Mouse (Mus musculus) heart, embryonic 11.5 days (tissue): ENCODE measurements around the gene Fxn. TPM values are rescaled to one million over a fixed set of nuclear protein-coding genes. Genes with fewer than 3 reads are reported as not detected.

ENCODE experiments used
- ATAC-seq: fragments of 200-750 bp; cut with Nextera tagmentation; replicated peaks from 2 replicates; pipeline ENCODE4 v1.8.0; 2017; ENCODE audit warnings: moderate library complexity; ENCODE audit not compliant: insufficient number of reproducible peaks, low FRiP score, low TSS enrichment
- H3K27ac ChIP-seq: fragments of 300-500 bp; sonication (generic); 2 replicates; pipeline ENCODE4 v1.5.1; 2014; ENCODE audit warnings: mild to moderate bottlenecking, low read depth, low read length
- H3K27me3 ChIP-seq: fragments of 300-500 bp; sonication (generic); 2 replicates; pipeline ENCODE4 v1.6.1; 2014; ENCODE audit warnings: mild to moderate bottlenecking, low read length, mixed read lengths; ENCODE audit not compliant: control insufficient read depth, insufficient read depth
- H3K36me3 ChIP-seq: fragments of 300-500 bp; sonication (generic); 2 replicates; pipeline ENCODE4 v1.6.1; 2014; ENCODE audit warnings: mild to moderate bottlenecking, low read length, moderate library complexity, mixed read lengths; ENCODE audit not compliant: control insufficient read depth, insufficient read depth
- H3K4me1 ChIP-seq: fragments of 300-500 bp; sonication (generic); 2 replicates; pipeline ENCODE4 v1.6.1; 2014; ENCODE audit warnings: low read length; ENCODE audit not compliant: control insufficient read depth, insufficient read depth
- H3K4me2 ChIP-seq: fragments of 300-500 bp; sonication (generic); 2 replicates; pipeline ENCODE4 v1.6.1; 2014; ENCODE audit warnings: mild to moderate bottlenecking, moderate library complexity
- H3K4me3 ChIP-seq: fragments of 300-500 bp; sonication (generic); 2 replicates; pipeline ENCODE4 v1.5.1; 2014; ENCODE audit warnings: low read depth, low read length
- H3K9ac ChIP-seq: fragments of 300-500 bp; sonication (generic); 2 replicates; pipeline ENCODE4 v1.6.1; 2014; ENCODE audit warnings: mild to moderate bottlenecking, low read depth, low read length, moderate library complexity
- H3K9me3 ChIP-seq: fragments of 300-500 bp; sonication (generic); replicated peaks from 2 replicates; pipeline ENCODE4 v1.6.1; 2016; ENCODE audit warnings: low read length; ENCODE audit not compliant: control insufficient read depth
- WGBS: fragments of 180-500 bp; shearing (Covaris S2); extraction: QIAGEN DNeasy Blood & Tissue Kit; methylation state at CpG from one replicate; pipeline ENCODE4 v1.1.7; 2014; ENCODE audit not compliant: insufficient replicate concordance; 5-methylcytosine and 5-hydroxymethylcytosine counted together
- polyA plus RNA-seq: library from polyadenylated mRNA; unstranded; fragments of >200 nt; fragmentation: Nextera tagmentation; extraction: Ambion mirVana; gene quantifications from 2 replicates; pipeline ENCODE4 v1.2.1, GENCODE M21; 2014

The Fxn gene
- polyA plus RNA-seq, 1 experiment from 2014 or later: 60.3 TPM

DNA sequence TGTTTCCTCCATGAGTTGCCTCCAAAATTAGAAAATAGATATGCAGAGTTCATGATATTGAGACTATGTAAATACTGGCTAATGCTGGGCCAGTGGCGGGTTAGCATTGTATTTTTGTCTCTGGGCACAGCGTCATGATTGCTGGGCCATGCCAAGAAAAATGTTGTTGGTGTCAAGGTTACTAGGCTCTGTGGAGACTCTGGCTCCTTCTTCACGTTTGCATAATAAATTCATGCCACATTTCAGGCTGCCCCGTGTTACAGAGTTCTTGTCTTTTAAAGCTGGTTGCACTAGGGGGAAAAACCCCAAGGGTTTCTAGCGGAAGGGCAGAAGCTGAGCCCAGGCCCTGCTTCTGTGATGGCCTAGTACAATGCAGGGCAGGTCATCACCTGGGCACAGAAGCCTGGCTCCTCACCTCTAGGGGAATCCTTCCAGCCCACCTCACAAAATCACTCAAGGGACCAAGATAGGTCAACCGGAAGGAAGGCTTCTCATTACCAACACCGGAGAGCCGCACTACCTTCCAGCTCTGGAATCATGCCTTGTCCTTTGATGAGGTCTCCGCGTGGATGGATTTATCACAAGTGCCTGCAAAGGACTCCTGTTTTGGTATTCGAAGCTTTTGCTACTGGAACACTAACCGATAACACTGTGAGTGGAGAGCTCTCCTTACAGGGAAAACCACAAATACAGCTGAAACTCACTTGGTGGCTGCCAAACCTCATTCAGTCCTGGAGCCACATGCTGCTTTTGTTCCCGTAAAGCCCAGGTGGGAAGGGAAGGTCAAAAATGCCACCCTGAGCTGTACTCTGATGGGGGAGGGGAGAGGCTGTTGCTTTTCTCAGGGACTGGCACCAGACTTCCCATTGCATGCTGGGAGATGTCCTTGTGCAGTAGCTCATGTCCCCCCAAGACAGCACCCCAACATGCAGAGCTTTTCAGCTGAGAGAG, 27.1 kb upstream of the Fxn start:
- peak; percentile 29 for ATAC-seq
- peak overlapping the region; percentile 15 for H3K4me2 ChIP-seq
- peak overlapping the region; percentile 87 for H3K27ac ChIP-seq
- H3K27me3 ChIP-seq: no peaks in the 10 kb centered on the region
- no peak overlapping the region for H3K9ac ChIP-seq
- H3K9me3 ChIP-seq: no peaks in the 10 kb centered on the region
- H3K36me3 ChIP-seq: no peaks in the 10 kb centered on the region
- WGBS: 43% methylated on average over 13 of the region's 13 CpGs
- H3K4me3 ChIP-seq: no peak overlapping the region
- H3K4me1 ChIP-seq: peaks cover 14% of the 10 kb centered on the region; the same call in 1 of the 2 replicates

GRCm38 (mm10) chr19:24306351-24306750, 25.9 kb upstream of the Fxn start:
- no peak overlapping the region for H3K4me2 ChIP-seq
- no peaks in the 10 kb centered on the region for H3K36me3 ChIP-seq
- no peak overlapping the region for H3K4me3 ChIP-seq
- 90% methylated on average over 5 of the region's 5 CpGs for WGBS
- ATAC-seq: no peak
- H3K27me3 ChIP-seq: no peaks in the 10 kb centered on the region
- H3K27ac ChIP-seq: no peak overlapping the region
- H3K9me3 ChIP-seq: no peaks in the 10 kb centered on the region
- H3K4me1 ChIP-seq: peaks cover 21% of the 10 kb centered on the region; the same call in 1 of the 2 replicates
- no peak overlapping the region for H3K9ac ChIP-seq

DNA sequence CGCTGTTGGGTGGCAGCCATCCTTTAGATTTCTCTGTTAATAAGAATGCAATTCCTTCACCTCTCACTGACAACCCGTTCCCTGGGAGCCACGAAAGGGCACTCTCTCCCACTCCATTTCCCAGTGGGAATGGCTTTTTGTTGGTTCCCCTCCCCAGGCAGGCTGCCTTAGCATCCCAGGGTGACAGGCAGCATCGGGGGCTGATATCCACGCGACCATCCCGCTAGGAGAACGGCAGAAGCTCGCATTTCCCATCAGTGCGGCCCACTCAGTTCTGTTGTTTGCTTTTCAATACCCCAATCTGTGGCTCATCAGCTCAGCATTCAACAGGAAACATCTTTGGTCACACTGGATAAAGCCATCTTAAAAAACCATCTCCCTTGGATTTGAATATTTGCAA, 21.8 kb upstream of the Fxn start:
- no peak for ATAC-seq
- Histone ChIP-seq H3K27me3 (no peaks in the 10 kb centered on the region), H3K9me3 (no peaks in the 10 kb centered on the region), H3K4me2 (no peak overlapping the region), H3K4me3 (no peak overlapping the region), H3K9ac (no peak overlapping the region), H3K36me3 (no peaks in the 10 kb centered on the region), H3K4me1 (peaks cover 12% of the 10 kb centered on the region; the same call in 1 of the 2 replicates), H3K27ac (no peak overlapping the region)
- WGBS: 47% methylated on average over 10 of the region's 10 CpGs

DNA sequence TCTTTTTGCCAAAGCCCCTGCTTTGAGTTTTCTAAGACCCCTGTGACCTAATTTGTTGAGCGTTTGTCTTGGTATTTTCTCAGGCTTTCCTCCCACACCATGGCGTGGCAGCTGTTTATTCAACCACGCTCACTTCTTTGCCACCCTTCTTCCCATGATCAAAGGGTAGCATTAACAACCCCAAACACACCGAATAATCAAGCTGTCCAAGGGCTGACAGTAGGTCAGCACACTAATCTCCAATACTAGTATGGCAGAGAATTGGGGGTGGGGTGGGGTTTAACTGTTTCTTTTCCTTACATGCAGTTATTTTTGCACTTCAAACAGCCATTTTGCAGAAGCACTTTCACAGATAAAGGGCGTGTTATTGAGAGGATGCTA, 21.4 kb upstream of the Fxn start:
- Histone ChIP-seq H3K4me3 (no peak overlapping the region), H3K27me3 (no peaks in the 10 kb centered on the region), H3K27ac (no peak overlapping the region), H3K4me1 (peaks cover 11% of the 10 kb centered on the region; the same call in 1 of the 2 replicates), H3K9ac (no peak overlapping the region), H3K9me3 (no peaks in the 10 kb centered on the region), H3K36me3 (no peaks in the 10 kb centered on the region), H3K4me2 (peak overlapping the region; percentile 63)
- 25% methylated on average over 5 of the region's 5 CpGs for WGBS
- no peak for ATAC-seq

DNA sequence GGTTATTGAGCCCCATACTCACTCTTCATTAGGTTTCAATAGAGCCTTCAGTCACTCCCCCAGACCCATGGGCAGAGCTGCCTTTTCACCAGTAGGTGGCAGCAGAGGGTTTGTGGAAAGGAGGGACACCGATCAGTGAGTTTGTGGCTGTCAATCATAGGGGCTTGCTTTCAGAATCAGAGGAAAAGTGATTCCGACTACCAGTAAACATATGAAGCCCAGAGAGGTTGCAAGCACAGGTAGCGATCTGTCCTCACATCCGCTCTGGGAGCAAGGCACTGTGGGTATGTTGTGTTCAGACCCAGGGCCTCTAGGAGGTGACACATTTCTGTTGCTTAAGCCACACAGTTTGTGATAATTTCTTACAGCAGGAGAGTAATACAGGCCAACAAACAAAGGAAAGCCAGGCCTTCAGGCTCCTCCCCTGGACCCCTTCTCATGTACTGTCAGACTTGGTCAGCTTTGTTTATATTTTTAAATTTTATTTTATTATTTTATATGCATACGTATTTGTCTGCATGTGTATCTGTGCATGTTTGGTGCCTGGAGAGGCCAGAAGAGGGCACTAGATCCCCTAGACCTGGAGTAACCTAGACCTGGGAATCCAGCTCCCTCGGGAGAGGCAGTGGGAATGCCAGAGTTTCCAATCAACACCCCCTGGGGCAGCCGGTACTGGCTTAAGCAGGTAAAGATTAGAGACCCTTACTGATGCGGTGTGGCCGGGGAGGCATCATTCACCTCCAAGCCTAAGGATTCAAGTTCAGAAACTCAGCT, 20.8 kb upstream of the Fxn start:
- ATAC-seq: peak; percentile 72
- no peaks in the 10 kb centered on the region for H3K36me3 ChIP-seq
- WGBS: 3% methylated on average over 9 of the region's 9 CpGs
- peaks cover 11% of the 10 kb centered on the region; the same call in 1 of the 2 replicates for H3K4me1 ChIP-seq
- H3K27me3 ChIP-seq: no peaks in the 10 kb centered on the region
- H3K4me2 ChIP-seq: peak overlapping the region; percentile 63
- H3K27ac ChIP-seq: no peak overlapping the region
- H3K9ac ChIP-seq: peak overlapping the region; percentile 61; the same call in 1 of the 2 replicates
- H3K9me3 ChIP-seq: no peaks in the 10 kb centered on the region
- H3K4me3 ChIP-seq: peak overlapping the region; percentile 36

GRCm38 (mm10) chr19:24293537-24293936, 13.1 kb upstream of the Fxn start:
- H3K9me3 ChIP-seq: no peaks in the 10 kb centered on the region
- no peak overlapping the region for H3K4me2 ChIP-seq
- H3K4me3 ChIP-seq: no peak overlapping the region
- H3K9ac ChIP-seq: no peak overlapping the region
- WGBS: 75% methylated on average over 5 of the region's 5 CpGs
- no peaks in the 10 kb centered on the region for H3K27me3 ChIP-seq
- ATAC-seq: no peak
- no peak overlapping the region for H3K27ac ChIP-seq
- H3K36me3 ChIP-seq: no peaks in the 10 kb centered on the region
- no peaks in the 10 kb centered on the region for H3K4me1 ChIP-seq

DNA sequence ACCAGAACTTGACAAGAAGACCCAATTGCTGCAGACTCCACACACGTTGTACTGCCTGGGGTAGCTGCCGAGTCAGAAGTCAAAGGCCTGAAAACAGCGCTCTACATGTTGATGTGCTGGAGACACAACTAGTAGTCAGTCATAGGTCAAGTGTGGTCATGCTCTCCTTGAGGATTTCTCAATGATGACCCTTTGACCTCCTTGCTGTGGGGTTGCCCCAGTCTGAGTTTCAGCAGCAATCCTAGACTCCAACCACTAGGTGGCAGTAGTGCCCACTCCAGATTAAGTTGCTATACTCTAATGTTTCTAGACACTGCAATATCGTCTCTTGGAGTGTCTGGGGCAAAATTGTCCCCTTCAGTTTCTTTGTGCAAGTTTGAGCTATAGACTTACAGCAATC, 3.8 kb upstream of the Fxn start:
- H3K4me1 ChIP-seq: peaks cover 4% of the 10 kb centered on the region; the same call in 1 of the 2 replicates
- H3K27me3 ChIP-seq: no peaks in the 10 kb centered on the region
- no peak overlapping the region for H3K4me2 ChIP-seq
- H3K9me3 ChIP-seq: no peaks in the 10 kb centered on the region
- ATAC-seq: no peak
- H3K4me3 ChIP-seq: no peak overlapping the region
- H3K27ac ChIP-seq: no peak overlapping the region
- H3K36me3 ChIP-seq: no peaks in the 10 kb centered on the region
- 53% methylated on average over 4 of the region's 4 CpGs for whole genome bisulfite sequencing
- H3K9ac ChIP-seq: no peak overlapping the region

GRCm38 (mm10) chr19:24281288-24281980, 1.0 kb upstream of the Fxn start:
- Histone ChIP-seq H3K4me1 (peaks cover 9% of the 10 kb centered on the region), H3K27me3 (no peaks in the 10 kb centered on the region), H3K27ac (no peak overlapping the region), H3K9ac (no peak overlapping the region), H3K36me3 (0 out of 2 replicates have a peak, but pooled peaks cover 2% of the 10 kb centered on the region), H3K9me3 (no peaks in the 10 kb centered on the region), H3K4me3 (peak overlapping the region; percentile 68; the same call in 1 of the 2 replicates), H3K4me2 (peak overlapping the region; percentile 90)
- 59% methylated on average over 7 of the region's 7 CpGs for WGBS
- ATAC-seq: no peak
